Mouse (Mus musculus) myocyte (in vitro differentiated cells): ENCODE data around the gene Ankrd50. TPM values are rescaled to one million over a fixed set of nuclear protein-coding genes. Genes with fewer than 3 reads are reported as not detected.

ENCODE experiments used
- H3K27me3 ChIP-seq: one replicate; pipeline ENCODE4 v1.6.1; 2011; ENCODE audit not compliant: control insufficient read depth, insufficient read depth, insufficient read length
- H3K36me3 ChIP-seq: one replicate; pipeline ENCODE4 v1.6.1; 2011; ENCODE audit not compliant: control insufficient read depth, insufficient read depth
- H3K4me2 ChIP-seq: one replicate; pipeline ENCODE4 v1.6.1; 2011; ENCODE audit warnings: low read depth, control low read depth
- H3K4me3 ChIP-seq: one replicate; pipeline ENCODE4 v1.5.1; 2011; ENCODE audit warnings: mild to moderate bottlenecking, control low read depth, moderate library complexity
- H3K79me2 ChIP-seq: one replicate; pipeline ENCODE4 v1.6.1; 2011; ENCODE audit not compliant: control insufficient read depth, insufficient read depth
- H3ac ChIP-seq: one replicate; pipeline ENCODE4 v1.6.1; 2011; ENCODE audit not compliant: control insufficient read depth, insufficient read length
- CEBPB ChIP-seq: IDR thresholded peaks from 2 replicates; pipeline ENCODE4 v1.6.1; 2011; ENCODE audit warnings: mild to moderate bottlenecking, moderate library complexity; ENCODE audit not compliant: poor library complexity, insufficient read depth, severe bottlenecking
- E2F4 ChIP-seq: IDR thresholded peaks from one replicate; pipeline ENCODE4 v1.6.1; 2011; ENCODE audit warnings: mild to moderate bottlenecking, control low read depth, moderate library complexity; ENCODE audit not compliant: insufficient read depth
- MAX ChIP-seq: IDR thresholded peaks from one replicate; pipeline ENCODE4 v1.6.1; 2011; ENCODE audit warnings: low read depth, mild to moderate bottlenecking, control low read depth
- MYOD1 ChIP-seq, 3 experiments: IDR thresholded peaks; one replicate each; pipeline ENCODE4 v1.6.1; 2011; ENCODE audit warnings: control low read depth in 2 of 3, low read depth in 2 of 3, mild to moderate bottlenecking in 2 of 3, moderate library complexity in 1 of 3; ENCODE audit not compliant: insufficient read length in 2 of 3, control insufficient read depth in 1 of 3
- MYOG ChIP-seq, 3 experiments: IDR thresholded peaks; one replicate each; pipeline ENCODE4 v1.6.1; 2011; ENCODE audit warnings: control low read depth in 2 of 3, low read depth in 2 of 3, mild to moderate bottlenecking in 2 of 3; ENCODE audit not compliant: insufficient read length in 2 of 3, control insufficient read depth in 1 of 3, insufficient read depth in 1 of 3
- POLR2A ChIP-seq: IDR thresholded peaks from one replicate; pipeline ENCODE4 v1.6.1; 2011; ENCODE audit warnings: low read depth, mild to moderate bottlenecking, control low read depth, moderate library complexity; ENCODE audit not compliant: insufficient read length
- POLR2AphosphoS2 ChIP-seq: IDR thresholded peaks from one replicate; pipeline ENCODE4 v1.6.1; 2011; ENCODE audit warnings: low read depth, control low read depth; ENCODE audit not compliant: insufficient read length
- REST ChIP-seq: IDR thresholded peaks from one replicate; pipeline ENCODE4 v1.6.1; 2011; ENCODE audit warnings: mild to moderate bottlenecking, control low read depth, moderate library complexity; ENCODE audit not compliant: insufficient read depth, insufficient read length
- SRF ChIP-seq: IDR thresholded peaks from one replicate; pipeline ENCODE4 v1.6.1; 2011; ENCODE audit warnings: low read depth; ENCODE audit not compliant: control insufficient read depth, insufficient read length
- TCF12 ChIP-seq: IDR thresholded peaks from one replicate; pipeline ENCODE4 v1.6.1; 2011; ENCODE audit warnings: mild to moderate bottlenecking, control low read depth; ENCODE audit not compliant: poor library complexity, insufficient read depth, severe bottlenecking
- TCF3 ChIP-seq: IDR thresholded peaks from one replicate; pipeline ENCODE4 v1.6.1; 2011; ENCODE audit warnings: low read depth, control low read depth; ENCODE audit not compliant: insufficient read length
- USF1 ChIP-seq: IDR thresholded peaks from one replicate; pipeline ENCODE4 v1.6.1; 2011; ENCODE audit warnings: low read depth, mild to moderate bottlenecking, control low read depth, moderate library complexity
- polyA plus RNA-seq: library from polyadenylated mRNA; unstranded; fragments of >200 nt; fragmentation: generic; extraction: Trizol; gene quantifications from one replicate; pipeline ENCODE4 v1.2.1, GENCODE M21; 2012; ENCODE audit warnings: missing spikeins

The Ankrd50 gene
- polyA plus RNA-seq, 1 experiment: 44.2 TPM

DNA sequence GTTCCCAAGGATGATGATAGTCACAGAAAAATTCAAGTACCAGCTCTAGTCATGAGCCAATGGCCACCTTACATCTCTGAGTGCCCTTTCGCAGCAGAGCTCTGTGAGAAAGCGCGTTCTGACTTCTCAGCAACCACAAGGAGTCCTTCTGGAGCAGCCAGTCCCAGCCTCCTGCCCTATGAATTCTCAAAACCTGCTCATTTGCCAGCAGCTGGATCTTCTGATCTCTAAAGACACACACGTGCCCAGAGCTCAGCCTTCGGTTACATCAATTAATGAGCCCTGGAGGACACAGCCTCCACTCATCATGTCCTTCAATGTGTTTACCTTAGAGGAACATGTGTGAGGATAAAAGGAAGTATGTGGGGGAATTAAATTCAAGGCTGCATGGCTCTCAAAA lies 53.2 kb downstream of the Ankrd50 start:
- TF ChIP-seq POLR2AphosphoS2: no peak
- TF ChIP-seq REST: no peak
- no peak for TF ChIP-seq POLR2A
- no peak for TF ChIP-seq MYOG (IDR thresholded peaks at IDR 0.05; ENCODE audit: control insufficient read depth in 1 of 3, insufficient read depth in 1 of 3, insufficient read length in 2 of 3, low read depth in 2 of 3)
- TF ChIP-seq MYOD1 (IDR thresholded peaks at IDR 0.05; ENCODE audit: control insufficient read depth in 1 of 3, insufficient read length in 2 of 3, low read depth in 2 of 3): no peak
- TF ChIP-seq TCF3: no peak
- TF ChIP-seq MAX: no peak
- TF ChIP-seq TCF12: no peak
- TF ChIP-seq USF1: no peak
- H3K36me3 ChIP-seq: no peaks in the 10 kb centered on the region
- no peaks in the 10 kb centered on the region for H3K27me3 ChIP-seq
- H3K4me3 ChIP-seq: no peak overlapping the region
- no peaks in the 10 kb centered on the region for H3K79me2 ChIP-seq
- no peak overlapping the region for H3K4me2 ChIP-seq
- no peak overlapping the region for H3ac ChIP-seq

DNA sequence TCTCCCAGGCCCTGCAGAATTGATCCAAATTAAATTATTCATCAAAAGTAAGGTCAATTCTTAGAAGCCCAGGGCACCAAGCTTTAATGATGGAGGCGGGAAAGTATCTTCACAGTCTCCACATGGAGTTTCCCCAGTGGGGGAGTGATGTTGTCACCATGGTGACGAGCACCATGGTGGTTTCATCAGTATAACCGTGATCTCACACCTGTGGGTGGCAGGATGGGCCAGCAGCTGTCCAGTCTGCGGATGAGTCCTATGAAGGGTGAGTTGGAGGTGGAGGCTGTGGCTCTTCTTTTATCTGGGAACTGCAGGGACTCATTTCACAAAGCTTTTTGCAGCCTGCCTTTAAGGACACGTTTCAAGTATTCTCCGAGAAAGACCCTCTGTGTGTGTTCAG lies 53.6 kb downstream of the Ankrd50 start:
- Histone ChIP-seq H3K79me2 (no peaks in the 10 kb centered on the region), H3K27me3 (no peaks in the 10 kb centered on the region), H3ac (no peak overlapping the region), H3K36me3 (no peaks in the 10 kb centered on the region), H3K4me3 (no peak overlapping the region), H3K4me2 (no peak overlapping the region)
- TF ChIP-seq TCF3 (no peak), POLR2AphosphoS2 (no peak), MYOD1 (IDR thresholded peaks at IDR 0.05; ENCODE audit: control insufficient read depth in 1 of 3, insufficient read length in 2 of 3, low read depth in 2 of 3) (no peak), POLR2A (no peak), MAX (no peak), SRF (no peak), E2F4 (no peak), CEBPB (no peak), MYOG (IDR thresholded peaks at IDR 0.05; ENCODE audit: control insufficient read depth in 1 of 3, insufficient read depth in 1 of 3, insufficient read length in 2 of 3, low read depth in 2 of 3) (no peak), REST (no peak), TCF12 (no peak), USF1 (no peak)

DNA sequence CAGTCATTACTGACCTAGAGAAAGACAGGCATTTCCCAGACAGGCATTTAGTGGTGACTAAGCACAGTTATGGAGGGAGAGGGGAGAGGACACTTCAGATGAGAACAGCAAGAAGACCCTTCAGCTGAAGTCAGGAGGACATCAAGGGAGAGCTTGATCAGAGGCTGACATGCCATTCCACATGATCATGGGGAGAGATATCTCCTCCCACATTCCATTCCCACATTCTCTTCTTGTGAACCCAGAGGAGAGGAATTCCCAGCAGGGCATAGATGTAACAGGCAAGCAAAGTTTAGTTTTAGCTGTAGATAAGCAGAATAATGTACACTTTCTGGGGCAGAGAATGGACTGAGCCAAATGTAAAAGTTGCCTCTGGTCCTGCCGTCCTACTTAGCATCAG lies 57.4 kb downstream of the Ankrd50 start:
- H3K36me3 ChIP-seq: no peaks in the 10 kb centered on the region
- H3K4me3 ChIP-seq: no peak overlapping the region
- H3ac ChIP-seq: no peak overlapping the region
- H3K79me2 ChIP-seq: no peaks in the 10 kb centered on the region
- no peaks in the 10 kb centered on the region for H3K27me3 ChIP-seq
- TF ChIP-seq POLR2A: no peak
- no peak for TF ChIP-seq MAX
- no peak for TF ChIP-seq TCF3
- TF ChIP-seq CEBPB: no peak
- no peak for TF ChIP-seq MYOG (IDR thresholded peaks at IDR 0.05; ENCODE audit: control insufficient read depth in 1 of 3, insufficient read depth in 1 of 3, insufficient read length in 2 of 3, low read depth in 2 of 3)
- TF ChIP-seq REST: no peak
- TF ChIP-seq TCF12: no peak
- no peak for TF ChIP-seq SRF
- no peak for TF ChIP-seq USF1
- no peak for TF ChIP-seq E2F4
- no peak for TF ChIP-seq POLR2AphosphoS2
- no peak for TF ChIP-seq MYOD1 (IDR thresholded peaks at IDR 0.05; ENCODE audit: control insufficient read depth in 1 of 3, insufficient read length in 2 of 3, low read depth in 2 of 3)
- no peak overlapping the region for H3K4me2 ChIP-seq

DNA sequence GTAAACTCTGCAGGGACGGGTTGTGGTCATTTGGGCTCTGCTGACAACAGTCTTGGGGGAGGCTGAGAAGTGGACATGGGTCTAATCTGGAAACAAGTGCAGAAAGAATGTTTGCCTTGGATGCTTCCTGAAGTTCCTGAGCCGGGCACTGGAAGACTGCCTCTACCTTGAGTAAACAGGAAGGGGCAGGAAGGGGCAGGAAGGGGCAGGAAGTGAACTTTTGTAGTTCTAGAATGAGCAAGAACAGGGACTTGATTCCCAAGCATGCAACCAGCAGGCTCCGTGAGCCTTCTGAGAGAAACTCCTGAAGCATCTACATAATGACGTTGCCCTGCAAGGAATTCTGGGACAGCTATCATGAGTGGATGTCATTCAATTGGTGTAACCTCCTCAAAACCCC lies 60.7 kb downstream of the Ankrd50 start:
- H3K4me3 ChIP-seq: no peak overlapping the region
- no peaks in the 10 kb centered on the region for H3K79me2 ChIP-seq
- TF ChIP-seq MYOG (IDR thresholded peaks at IDR 0.05; ENCODE audit: control insufficient read depth in 1 of 3, insufficient read depth in 1 of 3, insufficient read length in 2 of 3, low read depth in 2 of 3) (no peak), POLR2A (no peak), CEBPB (no peak), USF1 (no peak), TCF12 (no peak), MYOD1 (IDR thresholded peaks at IDR 0.05; ENCODE audit: control insufficient read depth in 1 of 3, insufficient read length in 2 of 3, low read depth in 2 of 3) (no peak), POLR2AphosphoS2 (no peak), MAX (no peak), SRF (no peak), TCF3 (no peak), REST (no peak), E2F4 (no peak)
- H3ac ChIP-seq: no peak overlapping the region
- no peaks in the 10 kb centered on the region for H3K36me3 ChIP-seq
- H3K27me3 ChIP-seq: no peaks in the 10 kb centered on the region
- no peak overlapping the region for H3K4me2 ChIP-seq

DNA sequence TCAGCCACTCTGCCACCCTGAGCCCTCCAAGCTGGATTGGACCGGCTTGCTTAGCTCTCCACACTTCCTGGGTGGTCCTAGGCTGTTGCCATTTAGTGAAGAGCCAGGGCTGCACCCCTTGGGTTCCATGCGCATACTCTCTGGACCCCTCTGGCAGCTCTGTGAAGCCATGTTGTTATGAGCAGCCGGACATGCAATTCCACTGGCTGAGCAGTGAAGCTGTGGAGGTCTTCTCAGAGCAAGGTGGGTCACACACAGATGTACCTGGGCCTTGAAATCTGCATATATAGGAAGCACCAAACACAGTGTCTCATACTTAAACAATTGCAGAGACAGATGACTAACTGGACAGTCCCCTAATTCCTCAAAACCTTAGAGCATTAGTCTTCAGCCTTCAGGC lies 64.7 kb downstream of the Ankrd50 start:
- H3K79me2 ChIP-seq: no peaks in the 10 kb centered on the region
- TF ChIP-seq POLR2AphosphoS2 (no peak), USF1 (no peak), TCF3 (no peak), CEBPB (no peak), E2F4 (no peak), MYOG (IDR thresholded peaks at IDR 0.05; ENCODE audit: control insufficient read depth in 1 of 3, insufficient read depth in 1 of 3, insufficient read length in 2 of 3, low read depth in 2 of 3) (no peak), MAX (no peak), SRF (no peak), TCF12 (no peak), POLR2A (no peak), MYOD1 (IDR thresholded peaks at IDR 0.05; ENCODE audit: control insufficient read depth in 1 of 3, insufficient read length in 2 of 3, low read depth in 2 of 3) (no peak), REST (no peak)
- no peak overlapping the region for H3K4me2 ChIP-seq
- H3ac ChIP-seq: no peak overlapping the region
- no peaks in the 10 kb centered on the region for H3K27me3 ChIP-seq
- no peaks in the 10 kb centered on the region for H3K36me3 ChIP-seq
- H3K4me3 ChIP-seq: no peak overlapping the region
